Mouse (Mus musculus): ENCODE measurements around the gene Gcm1. TPM values are rescaled to one million over a fixed set of nuclear protein-coding genes. Genes with fewer than 3 reads are reported as not detected.

The Gcm1 gene
- not detected in 2 replicates for polyA plus RNA-seq (2015; fragmentation: Nextera tagmentation; extraction: Ambion mirVana)

GRCm38 (mm10) chr9:78051677-78052076 is at the start of gene Gcm1:
Gene Gcm1 (plus strand): TSS chr9:78051924.
- H3K9ac ChIP-seq, result no peak within 1 kb of the TSS
- H3K4me1 ChIP-seq (replicated peaks), result no peaks in the 10 kb centered on the region
- no peaks in the 10 kb centered on the region for H3K36me3 ChIP-seq
- no peak within 1 kb of the TSS for H3K4me2 ChIP-seq
- no peaks in the 10 kb centered on the region for H3K27me3 ChIP-seq
- WGBS, result 61% methylated on average over 3 of the region's 3 CpGs
- no peak within 1 kb of the TSS for H3K27ac ChIP-seq
- H3K4me3 ChIP-seq, result no peak within 1 kb of the TSS
- ATAC-seq (ENCODE audit: low FRiP score), result no peak
- H3K9me3 ChIP-seq, result no peaks in the 10 kb centered on the region

GRCm38 (mm10) chr9:78003278-78003677 is 48.4 kb upstream of the Gcm1 start:
- H3K4me1 ChIP-seq (replicated peaks), result peaks cover 5% of the 10 kb centered on the region; the same call in 1 of the 2 replicates
- H3K4me3 ChIP-seq, result no peak overlapping the region
- no peak for ATAC-seq (ENCODE audit: low FRiP score)
- no peaks in the 10 kb centered on the region for H3K9me3 ChIP-seq
- H3K4me2 ChIP-seq, result no peak overlapping the region
- H3K27ac ChIP-seq, result no peak overlapping the region
- no peaks in the 10 kb centered on the region for H3K27me3 ChIP-seq
- no peaks in the 10 kb centered on the region for H3K36me3 ChIP-seq
- no peak overlapping the region for H3K9ac ChIP-seq
- 78% methylated on average over 2 of the region's 2 CpGs for WGBS

GRCm38 (mm10) chr9:78005481-78005880 is 46.2 kb upstream of the Gcm1 start:
- no peak overlapping the region for H3K9ac ChIP-seq
- no peak overlapping the region for H3K4me3 ChIP-seq
- H3K27me3 ChIP-seq, result no peaks in the 10 kb centered on the region
- H3K36me3 ChIP-seq, result no peaks in the 10 kb centered on the region
- no peak for ATAC-seq (ENCODE audit: low FRiP score)
- H3K9me3 ChIP-seq, result no peaks in the 10 kb centered on the region
- no peak overlapping the region for H3K4me2 ChIP-seq
- H3K4me1 ChIP-seq (replicated peaks), result peaks cover 5% of the 10 kb centered on the region; the same call in 1 of the 2 replicates
- H3K27ac ChIP-seq, result no peak overlapping the region
- 59% methylated on average over 3 of the region's 3 CpGs for WGBS

- no peak overlapping the region for H3K4me2 ChIP-seq
- peaks cover 5% of the 10 kb centered on the region; the same call in 1 of the 2 replicates for H3K4me1 ChIP-seq (replicated peaks)
- no peak overlapping the region for H3K4me3 ChIP-seq
- peak; percentile 77 for ATAC-seq (ENCODE audit: low FRiP score)
- no peaks in the 10 kb centered on the region for H3K9me3 ChIP-seq
- H3K36me3 ChIP-seq, result no peaks in the 10 kb centered on the region
- 58% methylated on average over 19 of the region's 19 CpGs for WGBS
- no peak overlapping the region for H3K9ac ChIP-seq
- no peaks in the 10 kb centered on the region for H3K27me3 ChIP-seq
- H3K27ac ChIP-seq, result no peak overlapping the region
These were observed 45.3 kb upstream of the Gcm1 start for GRCm38 (mm10) chr9:78006209-78007001.

GRCm38 (mm10) chr9:78009382-78009781 is 42.3 kb upstream of the Gcm1 start:
- Histone ChIP-seq H3K27ac (no peak overlapping the region), H3K36me3 (no peaks in the 10 kb centered on the region), H3K27me3 (no peaks in the 10 kb centered on the region), H3K4me3 (no peak overlapping the region), H3K9ac (no peak overlapping the region), H3K9me3 (no peaks in the 10 kb centered on the region), H3K4me1 (replicated peaks) (peaks cover 5% of the 10 kb centered on the region; the same call in 1 of the 2 replicates), H3K4me2 (no peak overlapping the region)
- no peak for ATAC-seq (ENCODE audit: low FRiP score)
- WGBS, result 93% methylated on average over 7 of the region's 7 CpGs

GRCm38 (mm10) chr9:78010187-78010586 is 41.5 kb upstream of the Gcm1 start:
- 91% methylated on average over 5 of the region's 5 CpGs for WGBS
- Histone ChIP-seq H3K27ac (no peak overlapping the region), H3K4me3 (no peak overlapping the region), H3K4me1 (replicated peaks) (peaks cover 5% of the 10 kb centered on the region; the same call in 1 of the 2 replicates), H3K9ac (no peak overlapping the region), H3K4me2 (no peak overlapping the region), H3K36me3 (no peaks in the 10 kb centered on the region), H3K27me3 (no peaks in the 10 kb centered on the region), H3K9me3 (no peaks in the 10 kb centered on the region)
- no peak for ATAC-seq (ENCODE audit: low FRiP score)

GRCm38 (mm10) chr9:78010707-78011106 is 41.0 kb upstream of the Gcm1 start:
- H3K27ac ChIP-seq, result no peak overlapping the region
- no peak overlapping the region for H3K4me3 ChIP-seq
- H3K4me1 ChIP-seq (replicated peaks), result peaks cover 5% of the 10 kb centered on the region; the same call in 1 of the 2 replicates
- H3K9ac ChIP-seq, result no peak overlapping the region
- no peak overlapping the region for H3K4me2 ChIP-seq
- no peaks in the 10 kb centered on the region for H3K36me3 ChIP-seq
- H3K27me3 ChIP-seq, result no peaks in the 10 kb centered on the region
- H3K9me3 ChIP-seq, result no peaks in the 10 kb centered on the region
- no peak for ATAC-seq (ENCODE audit: low FRiP score)
- WGBS, result 90% methylated on average over 10 of the region's 10 CpGs

- H3K4me1 ChIP-seq (replicated peaks), result no peaks in the 10 kb centered on the region
- H3K9ac ChIP-seq, result no peak overlapping the region
- H3K4me2 ChIP-seq, result no peak overlapping the region
- H3K36me3 ChIP-seq, result no peaks in the 10 kb centered on the region
- WGBS, result 77% methylated on average over 4 of the region's 4 CpGs
- no peaks in the 10 kb centered on the region for H3K9me3 ChIP-seq
- H3K27me3 ChIP-seq, result no peaks in the 10 kb centered on the region
- H3K4me3 ChIP-seq, result no peak overlapping the region
- H3K27ac ChIP-seq, result no peak overlapping the region
- no peak for ATAC-seq (ENCODE audit: low FRiP score)
These were observed 39.7 kb upstream of the Gcm1 start for GRCm38 (mm10) chr9:78012066-78012465.

GRCm38 (mm10) chr9:78012681-78013080 is 39.0 kb upstream of the Gcm1 start:
- 88% methylated on average over 5 of the region's 5 CpGs for WGBS
- no peaks in the 10 kb centered on the region for H3K4me1 ChIP-seq (replicated peaks)
- H3K4me3 ChIP-seq, result no peak overlapping the region
- H3K27me3 ChIP-seq, result no peaks in the 10 kb centered on the region
- no peak overlapping the region for H3K9ac ChIP-seq
- ATAC-seq (ENCODE audit: low FRiP score), result no peak
- H3K36me3 ChIP-seq, result no peaks in the 10 kb centered on the region
- no peak overlapping the region for H3K27ac ChIP-seq
- no peak overlapping the region for H3K4me2 ChIP-seq
- H3K9me3 ChIP-seq, result no peaks in the 10 kb centered on the region

GRCm38 (mm10) chr9:78013813-78014212 is 37.9 kb upstream of the Gcm1 start:
- H3K4me2 ChIP-seq, result no peak overlapping the region
- H3K27me3 ChIP-seq, result no peaks in the 10 kb centered on the region
- no peak overlapping the region for H3K4me3 ChIP-seq
- 41% methylated on average over 1 of the region's 1 CpGs for WGBS
- ATAC-seq (ENCODE audit: low FRiP score), result no peak
- H3K27ac ChIP-seq, result no peak overlapping the region
- no peak overlapping the region for H3K9ac ChIP-seq
- no peaks in the 10 kb centered on the region for H3K9me3 ChIP-seq
- H3K4me1 ChIP-seq (replicated peaks), result no peaks in the 10 kb centered on the region
- H3K36me3 ChIP-seq, result no peaks in the 10 kb centered on the region

GRCm38 (mm10) chr9:78015816-78016215 is 35.9 kb upstream of the Gcm1 start:
- Histone ChIP-seq H3K4me2 (no peak overlapping the region), H3K4me1 (replicated peaks) (no peaks in the 10 kb centered on the region), H3K27me3 (peaks cover 7% of the 10 kb centered on the region; the same call in 1 of the 2 replicates), H3K9me3 (no peaks in the 10 kb centered on the region), H3K4me3 (no peak overlapping the region), H3K36me3 (no peaks in the 10 kb centered on the region), H3K9ac (no peak overlapping the region), H3K27ac (no peak overlapping the region)
- 73% methylated on average over 7 of the region's 7 CpGs for WGBS
- no peak for ATAC-seq (ENCODE audit: low FRiP score)

- no peak overlapping the region for H3K9ac ChIP-seq
- no peaks in the 10 kb centered on the region for H3K9me3 ChIP-seq
- H3K4me1 ChIP-seq (replicated peaks), result peaks cover 4% of the 10 kb centered on the region; the same call in 1 of the 2 replicates
- no peak overlapping the region for H3K4me3 ChIP-seq
- no peak for ATAC-seq (ENCODE audit: low FRiP score)
- H3K27ac ChIP-seq, result no peak overlapping the region
- no peaks in the 10 kb centered on the region for H3K36me3 ChIP-seq
- peak overlapping the region; percentile 13; the same call in 1 of the 2 replicates for H3K4me2 ChIP-seq
- WGBS, result 61% methylated on average over 15 of the region's 15 CpGs
- H3K27me3 ChIP-seq, result peaks cover 7% of the 10 kb centered on the region; the same call in 1 of the 2 replicates
These were observed 35.4 kb upstream of the Gcm1 start for GRCm38 (mm10) chr9:78016288-78016687.

- peak; percentile 31; the same call in 1 of the 2 replicates for ATAC-seq (ENCODE audit: low FRiP score)
- H3K27me3 ChIP-seq, result peaks cover 7% of the 10 kb centered on the region; the same call in 1 of the 2 replicates
- H3K4me3 ChIP-seq, result no peak overlapping the region
- H3K27ac ChIP-seq, result no peak overlapping the region
- peaks cover 6% of the 10 kb centered on the region; the same call in 1 of the 2 replicates for H3K4me1 ChIP-seq (replicated peaks)
- H3K9ac ChIP-seq, result no peak overlapping the region
- 13% methylated on average over 9 of the region's 9 CpGs for WGBS
- H3K4me2 ChIP-seq, result no peak overlapping the region
- H3K9me3 ChIP-seq, result no peaks in the 10 kb centered on the region
- H3K36me3 ChIP-seq, result no peaks in the 10 kb centered on the region
These were observed 30.5 kb upstream of the Gcm1 start for GRCm38 (mm10) chr9:78021256-78021655.
